Mouse (Mus musculus): ENCODE results near the gene Fto.

Gene Fto

GRCm38 (mm10) chr8:91560017-91560591 lies 246.8 kb downstream of the Fto start:
- DNase-seq (ENCODE audit: low spot score in 2 of 2) = no peak

DNA sequence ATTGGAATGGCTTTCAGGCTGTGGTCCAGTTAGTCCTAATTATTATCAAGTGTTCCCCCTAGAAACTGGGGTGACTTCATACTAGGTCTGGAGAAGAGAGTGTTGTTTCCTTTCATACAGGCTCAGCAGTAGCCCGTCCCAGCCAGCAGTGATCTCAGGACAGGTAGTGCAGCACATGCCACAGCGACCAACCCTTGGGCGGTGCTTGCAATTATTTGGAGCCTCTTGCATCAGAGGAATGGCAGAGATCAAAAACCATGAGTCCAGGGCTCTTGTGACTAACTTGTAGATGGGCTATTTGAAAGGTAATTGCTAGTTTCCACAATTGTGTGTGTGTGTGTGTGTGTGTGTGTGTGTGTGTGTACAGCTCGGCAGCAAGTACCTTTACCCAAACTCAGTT lies 247.9 kb downstream of the Fto start:
- no peak for DNase-seq (ENCODE audit: low spot score in 2 of 2)

- no peak for DNase-seq (ENCODE audit: low spot score in 2 of 2)
These were observed 249.3 kb downstream of the Fto start for GRCm38 (mm10) chr8:91562600-91562999.

- DNase-seq (ENCODE audit: low spot score in 2 of 2) = no peak
These were observed 250.0 kb downstream of the Fto start for GRCm38 (mm10) chr8:91563326-91563725.

DNA sequence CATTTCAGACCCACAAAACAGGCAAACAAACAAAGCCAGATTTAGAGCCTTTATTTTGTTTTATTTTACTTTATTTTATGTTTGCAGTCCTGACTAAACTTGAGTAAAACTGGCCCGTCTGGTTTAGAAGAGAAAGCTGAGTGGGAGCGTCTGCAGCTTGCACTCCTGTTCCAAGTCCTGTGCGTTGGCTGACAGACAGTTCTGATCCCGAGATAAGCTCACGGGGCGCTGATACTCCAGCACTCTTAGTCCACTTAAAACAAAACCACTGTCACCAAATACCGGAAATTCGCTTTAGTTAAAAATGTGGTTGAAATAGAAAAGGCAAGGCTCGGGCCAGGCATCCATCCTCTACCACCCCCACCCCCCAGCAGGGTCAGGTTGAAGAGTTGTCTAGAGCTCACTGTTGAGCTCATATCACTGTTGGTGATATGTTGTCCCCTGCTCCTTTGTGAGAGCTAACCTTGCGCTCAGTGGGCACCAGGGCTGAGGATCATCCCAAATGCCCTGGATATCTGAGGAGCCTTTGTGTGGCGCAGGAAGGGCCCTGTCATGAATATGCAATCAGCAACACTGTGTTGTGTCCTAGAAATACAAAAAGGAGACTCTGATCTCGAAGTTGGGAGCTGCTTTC lies 252.7 kb downstream of the Fto start:
- DNase-seq (ENCODE audit: low spot score in 2 of 2) = no peak

DNA sequence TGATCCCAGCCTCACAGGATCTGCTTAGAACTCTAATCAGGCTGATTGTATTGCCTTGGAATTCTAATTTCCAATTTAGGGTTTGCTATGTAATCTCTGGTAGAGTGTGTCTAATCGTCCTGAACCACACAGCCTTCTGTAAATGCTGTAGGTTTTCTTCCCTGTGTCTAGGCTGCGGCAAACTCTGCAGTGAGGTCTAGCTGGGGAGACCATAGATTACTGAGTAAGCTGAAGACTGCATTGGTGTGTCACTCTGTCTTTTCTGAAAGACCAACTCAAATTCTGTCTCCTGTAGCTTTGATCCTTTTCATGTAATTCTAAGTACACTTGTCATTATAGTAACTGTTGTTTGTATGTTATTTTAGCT lies 253.2 kb downstream of the Fto start:
- no peak for DNase-seq (ENCODE audit: low spot score in 2 of 2)

DNA sequence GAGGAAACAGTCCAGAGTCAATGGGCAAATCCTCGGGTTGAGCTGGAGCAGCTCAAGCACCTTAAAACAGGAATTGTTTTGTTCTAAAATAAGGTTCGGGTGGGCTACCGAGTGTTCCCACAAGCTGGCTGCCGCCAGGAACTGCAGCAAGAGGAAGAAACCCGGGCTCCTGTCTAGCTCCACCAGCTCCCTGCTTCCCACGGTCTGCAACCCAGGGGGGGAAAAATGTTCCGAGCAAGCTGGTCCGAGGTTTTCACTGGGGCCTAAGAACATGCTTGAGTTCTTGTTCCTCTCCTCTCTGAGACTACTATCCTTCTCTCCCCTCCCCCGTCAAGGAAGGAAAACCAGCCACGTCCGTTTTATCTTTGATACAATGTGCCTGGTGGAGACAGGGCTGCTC lies 256.5 kb downstream of the Fto start:
- no peak for DNase-seq (ENCODE audit: low spot score in 2 of 2)

DNA sequence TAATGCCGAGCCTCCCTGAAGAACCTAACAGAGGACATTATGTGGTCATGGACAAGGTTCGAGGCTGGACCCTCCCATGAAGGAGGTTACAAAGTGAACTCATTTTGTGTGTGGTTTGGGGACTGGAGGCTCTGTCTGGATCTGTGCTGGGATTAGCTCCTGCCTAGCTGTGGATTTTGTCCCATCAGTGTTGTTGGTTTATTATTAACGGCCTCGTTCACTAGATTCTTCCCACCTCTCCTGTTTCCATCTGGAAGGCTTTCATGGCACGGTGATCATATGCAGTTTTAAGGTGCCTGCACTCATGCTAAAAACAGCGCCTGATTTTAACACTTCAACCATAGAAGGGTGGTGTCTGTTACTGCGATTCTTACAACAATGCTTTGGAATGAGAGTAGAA lies 257.5 kb downstream of the Fto start:
- DNase-seq (ENCODE audit: low spot score in 2 of 2) = no peak

- DNase-seq (ENCODE audit: low spot score in 2 of 2) = no peak
These were observed 258.7 kb downstream of the Fto start for GRCm38 (mm10) chr8:91571978-91572377.

- DNase-seq (ENCODE audit: low spot score in 2 of 2) = no peak
These were observed 259.3 kb downstream of the Fto start for GRCm38 (mm10) chr8:91572630-91573029.

- no peak for DNase-seq (ENCODE audit: low spot score in 2 of 2)
These were observed 262.3 kb downstream of the Fto start for GRCm38 (mm10) chr8:91575576-91575975.

DNA sequence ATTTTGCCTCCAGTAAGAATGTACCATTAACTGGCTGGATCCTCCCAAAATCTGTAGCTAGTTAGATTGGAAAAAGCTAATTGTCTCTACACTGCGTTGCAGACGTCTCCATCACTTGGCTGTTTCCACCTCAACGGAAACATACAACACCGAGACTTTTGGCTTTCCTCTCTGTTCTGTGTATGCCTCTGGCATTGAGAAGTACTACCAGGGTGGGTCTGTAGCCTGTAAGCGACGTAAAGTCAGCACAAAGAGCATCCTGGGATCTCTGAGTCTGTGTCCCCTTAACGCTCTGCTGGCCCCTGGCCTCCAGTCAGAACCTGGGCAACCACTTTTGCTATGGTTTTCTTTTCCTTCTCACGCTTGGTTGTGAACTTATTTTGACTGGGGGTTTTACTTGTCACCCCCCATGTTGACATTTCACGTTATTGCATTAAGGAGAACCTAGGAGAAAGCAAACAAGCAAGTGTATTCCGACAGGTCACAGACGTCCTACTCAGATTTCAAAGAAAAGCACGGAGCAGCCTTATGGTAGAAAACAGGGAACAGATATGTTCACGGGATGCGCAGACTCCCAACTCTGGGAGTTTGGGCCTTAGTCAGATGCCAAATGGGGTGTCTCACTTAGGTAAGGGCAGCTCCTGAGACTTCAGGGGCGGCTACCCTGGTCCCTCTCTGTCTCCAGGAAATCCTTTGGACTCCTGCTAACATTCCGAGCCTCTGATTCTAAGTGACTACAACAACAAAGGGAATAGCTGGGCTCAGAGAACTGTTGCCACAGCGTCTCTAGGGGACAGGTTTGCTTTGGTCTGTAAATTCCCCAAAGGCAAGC lies 263.0 kb downstream of the Fto start:
- DNase-seq (ENCODE audit: low spot score in 2 of 2) = no peak

DNA sequence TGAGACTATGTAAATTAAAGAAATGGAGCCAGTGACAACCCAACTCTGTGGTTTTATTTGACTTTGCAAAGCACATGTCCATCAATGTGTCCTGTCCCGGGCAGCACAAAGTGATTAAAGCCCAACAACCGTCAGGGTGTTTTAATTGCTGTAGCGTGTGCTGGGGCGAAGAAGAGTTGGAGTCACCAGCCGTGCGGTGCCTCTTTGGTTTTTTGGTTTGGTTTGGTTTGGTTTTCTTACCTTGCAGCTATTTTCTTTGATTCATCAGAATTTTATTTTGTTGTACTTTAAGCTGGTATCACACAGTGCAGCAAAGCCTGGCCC lies 263.6 kb downstream of the Fto start:
- DNase-seq (ENCODE audit: low spot score in 2 of 2) = no peak

GRCm38 (mm10) chr8:91577605-91578004 lies 264.3 kb downstream of the Fto start:
- no peak for DNase-seq (ENCODE audit: low spot score in 2 of 2)

- DNase-seq (ENCODE audit: low spot score in 2 of 2) = no peak
These were observed 271.5 kb downstream of the Fto start for GRCm38 (mm10) chr8:91584620-91585415.

DNA sequence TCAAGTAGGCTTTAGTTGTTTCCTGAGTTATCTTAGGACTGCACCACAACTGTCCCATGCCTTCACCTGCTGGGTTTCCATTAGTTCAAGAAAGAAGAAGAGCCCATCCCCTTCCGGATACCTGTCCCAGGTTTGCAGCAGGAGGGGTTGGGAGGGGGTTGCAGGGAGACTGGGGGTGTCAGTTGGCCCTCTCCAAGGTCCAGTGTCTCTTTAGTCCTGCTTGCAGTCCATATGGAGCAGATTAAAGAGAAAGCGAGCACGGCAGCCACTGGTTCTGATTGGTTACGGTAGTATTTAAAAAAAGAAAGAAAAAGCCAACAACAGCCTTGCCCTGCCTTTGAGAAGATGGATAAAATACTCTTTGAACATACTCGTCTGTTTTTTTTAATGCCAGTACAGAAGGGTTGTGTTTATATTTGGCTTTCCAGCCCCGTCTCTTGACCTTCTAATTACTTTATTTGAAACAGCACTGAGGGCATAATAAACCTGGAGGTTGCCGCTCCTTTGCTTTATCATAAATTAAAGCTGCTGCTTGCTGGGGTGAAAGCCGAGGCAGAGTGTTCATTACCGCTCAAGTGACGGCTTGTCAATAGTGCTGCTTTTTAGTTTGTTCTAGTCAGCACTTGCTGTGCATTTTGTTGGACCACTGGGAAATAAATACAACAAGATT lies 279.2 kb downstream of the Fto start:
- no peak for DNase-seq (ENCODE audit: low spot score in 2 of 2)

GRCm38 (mm10) chr8:91593202-91593781 lies 280.0 kb downstream of the Fto start:
- DNase-seq (ENCODE audit: low spot score in 2 of 2) = no peak

DNA sequence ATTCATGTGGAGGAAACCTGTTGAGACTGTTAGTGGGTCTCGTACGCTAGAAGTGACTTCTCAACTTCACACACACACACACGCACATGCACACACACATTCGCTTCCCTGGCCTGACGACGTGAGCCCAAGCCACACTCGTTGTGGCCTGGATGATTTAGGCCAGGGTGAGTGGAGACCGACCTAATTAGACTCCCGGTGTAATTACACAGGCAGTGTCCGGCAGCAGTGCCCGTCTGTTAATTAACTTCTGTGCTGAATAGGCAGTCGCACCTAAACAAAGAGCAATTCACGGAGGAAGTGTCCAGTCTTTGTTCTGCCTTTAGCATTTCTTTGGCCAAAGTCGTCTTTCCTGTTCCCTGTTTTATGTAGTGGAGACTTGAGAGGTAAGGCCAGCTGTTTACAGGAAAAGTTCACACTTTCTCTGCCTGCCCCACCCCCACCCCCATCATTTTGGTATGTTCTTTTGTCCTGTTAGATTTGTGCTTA lies 286.1 kb downstream of the Fto start:
- DNase-seq (ENCODE audit: low spot score in 2 of 2) = no peak

- no peak for DNase-seq (ENCODE audit: low spot score in 2 of 2)
These were observed 290.4 kb downstream of the Fto start for GRCm38 (mm10) chr8:91603751-91604150.

DNA sequence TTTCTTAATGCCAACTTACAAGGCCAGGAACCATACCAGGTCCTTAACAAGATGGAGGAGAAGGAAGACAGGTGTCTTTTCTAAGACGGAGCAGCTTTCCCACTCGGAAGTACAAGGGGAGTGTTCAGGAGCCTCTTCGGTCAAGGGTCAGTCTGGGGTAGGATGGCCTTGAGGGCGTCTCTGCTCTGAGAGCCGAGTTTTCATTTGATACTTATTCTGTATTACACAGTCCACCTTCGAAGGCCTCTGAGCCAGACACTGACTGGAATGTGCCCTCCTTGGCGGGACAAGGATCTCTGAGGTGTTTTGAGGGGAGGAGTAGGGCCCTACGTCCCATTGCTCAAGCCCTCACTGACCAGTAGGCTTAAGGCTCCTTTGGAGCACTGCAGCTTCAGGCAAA lies 292.6 kb downstream of the Fto start:
- no peak for DNase-seq (ENCODE audit: low spot score in 2 of 2)

DNA sequence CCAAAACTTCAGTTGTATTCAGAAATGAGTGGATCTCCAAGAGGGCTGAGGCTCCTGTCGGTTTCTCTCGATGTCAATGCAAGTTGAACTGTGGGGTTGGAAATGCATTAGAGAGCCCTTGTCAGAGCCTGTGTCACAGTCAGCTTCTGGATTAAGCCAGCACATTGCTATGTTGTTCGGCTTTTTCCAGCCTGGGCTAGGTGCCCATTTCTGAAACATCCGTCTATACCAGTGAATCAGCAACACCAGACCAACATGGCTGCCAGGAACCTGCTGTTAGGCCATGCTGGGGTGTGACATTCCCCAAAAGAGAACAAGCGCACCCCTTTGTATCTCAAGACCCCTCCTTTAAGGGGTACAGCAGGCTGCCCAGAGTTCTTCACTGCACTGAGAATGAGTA lies 293.8 kb downstream of the Fto start:
- no peak for DNase-seq (ENCODE audit: low spot score in 2 of 2)

Data from thymus, postnatal 10 days (tissue).